Mouse (Mus musculus) cerebellum, postnatal 25 days (tissue): ENCODE results near the gene Mettl9.

Experiments
- DNase-seq, 2 experiments: peaks; one replicate each; pipeline ENCODE4 v3.0.0; 2021; ENCODE audit warnings: mixed read lengths in 2 of 2

Gene Mettl9

DNA sequence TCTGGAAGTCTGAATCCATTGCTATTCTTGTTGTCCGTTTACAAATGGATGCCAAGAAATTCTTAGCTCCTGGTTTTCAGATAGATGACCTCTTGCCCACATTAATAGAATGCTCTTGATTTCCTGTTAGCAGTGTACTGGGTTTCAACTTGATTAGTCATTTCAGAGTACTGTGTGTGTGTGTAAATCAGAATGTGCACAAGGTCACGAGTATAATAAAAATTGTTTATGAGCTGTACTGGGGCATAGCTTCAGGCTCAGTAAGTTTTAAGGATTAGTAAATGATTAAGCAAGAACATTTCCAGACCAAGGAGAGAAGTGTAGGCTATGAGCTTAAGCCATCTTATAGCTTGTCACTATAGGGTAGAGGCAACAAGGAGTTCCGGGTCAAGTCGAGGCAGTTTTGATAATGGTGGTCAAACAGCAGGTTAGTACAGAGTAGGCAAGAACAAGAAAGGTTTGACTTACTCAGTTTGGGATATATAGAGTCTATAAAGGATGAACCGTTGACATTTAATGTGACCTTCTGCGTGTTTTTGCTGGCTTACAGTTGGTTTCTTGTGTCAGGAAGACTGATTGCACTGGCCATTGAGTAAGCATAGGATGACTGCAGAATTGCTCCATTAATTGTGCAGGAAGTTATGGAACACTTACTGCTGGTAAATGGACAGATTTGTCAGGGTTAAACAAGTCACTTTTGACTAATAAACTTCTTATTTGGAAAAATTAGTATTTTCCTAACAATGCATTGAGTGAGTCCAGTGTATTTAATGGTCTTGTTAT is 11.6 kb downstream of the Mettl9 start:
- DNase-seq = no peak

DNA sequence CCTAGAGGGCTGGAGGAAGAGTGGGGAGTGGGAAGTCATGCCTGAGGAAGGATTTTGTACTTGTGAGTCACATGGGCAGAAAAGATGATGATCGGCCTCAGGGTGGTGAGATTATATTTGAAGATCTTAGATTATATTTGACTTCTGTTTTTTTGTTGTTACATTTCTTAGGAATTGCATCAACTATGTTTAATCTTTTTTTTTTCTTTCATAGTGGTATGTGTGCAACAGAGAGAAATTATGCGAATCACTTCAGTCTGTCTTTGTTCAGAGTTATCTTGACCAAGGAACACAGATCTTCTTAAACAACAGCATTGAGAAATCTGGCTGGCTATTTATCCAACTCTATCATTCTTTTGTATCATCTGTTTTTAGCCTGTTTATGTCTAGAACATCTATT is 13.4 kb downstream of the Mettl9 start:
- no peak for DNase-seq

DNA sequence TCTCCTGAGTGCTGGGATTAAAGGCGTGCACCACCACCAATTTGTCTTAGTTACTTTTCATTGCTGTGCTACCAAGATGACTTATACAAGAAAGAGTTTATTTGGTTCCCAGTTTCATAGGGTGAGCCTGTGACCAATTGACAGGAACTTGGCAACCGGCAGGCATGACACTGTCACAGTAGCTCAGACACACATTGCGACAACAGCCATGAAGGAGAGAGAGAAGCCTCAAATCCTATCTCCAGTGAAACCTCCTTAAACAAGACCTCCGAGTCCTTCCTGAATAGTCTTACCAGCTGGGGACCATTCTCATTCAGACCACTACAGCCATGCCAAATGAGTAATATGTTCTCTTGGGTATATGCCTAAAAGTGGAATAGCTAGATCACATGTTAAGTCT is 18.8 kb downstream of the Mettl9 start:
- DNase-seq = no peak

DNA sequence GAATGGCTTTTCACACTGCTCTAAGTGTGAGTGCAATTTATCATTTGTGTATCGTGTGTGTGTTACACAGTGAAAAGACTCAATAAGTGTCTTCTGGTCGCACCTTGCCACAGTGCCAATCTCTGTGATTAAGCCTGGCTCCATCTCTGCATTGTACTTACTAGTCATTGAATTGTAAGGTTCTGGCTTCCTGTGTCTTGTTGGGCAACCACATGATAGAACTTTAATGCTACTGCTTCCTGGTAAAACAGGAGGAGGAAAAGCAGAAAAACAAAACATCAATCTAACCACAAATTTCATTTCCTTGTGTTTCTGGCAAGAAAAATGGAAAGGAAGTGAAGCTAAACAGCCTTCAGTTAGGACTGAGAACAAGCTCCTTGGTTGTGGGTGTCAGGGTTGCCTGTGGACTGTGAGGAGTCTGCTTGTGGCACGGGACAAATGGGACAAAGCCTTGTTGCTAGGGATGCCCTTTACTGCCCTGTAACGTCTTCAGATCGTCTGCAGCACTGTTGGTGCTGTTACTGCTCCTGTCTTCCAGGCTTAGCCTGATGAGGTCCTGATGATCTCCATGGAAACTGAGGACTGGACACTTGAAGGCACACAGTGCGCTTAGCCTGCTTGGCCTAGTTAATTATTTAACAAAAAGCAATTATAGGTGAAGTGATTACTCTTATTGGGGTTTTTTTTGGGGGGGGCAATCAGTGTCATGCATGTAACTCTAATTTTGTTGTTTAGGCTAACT is 25.4 kb downstream of the Mettl9 start:
- DNase-seq = no peak

DNA sequence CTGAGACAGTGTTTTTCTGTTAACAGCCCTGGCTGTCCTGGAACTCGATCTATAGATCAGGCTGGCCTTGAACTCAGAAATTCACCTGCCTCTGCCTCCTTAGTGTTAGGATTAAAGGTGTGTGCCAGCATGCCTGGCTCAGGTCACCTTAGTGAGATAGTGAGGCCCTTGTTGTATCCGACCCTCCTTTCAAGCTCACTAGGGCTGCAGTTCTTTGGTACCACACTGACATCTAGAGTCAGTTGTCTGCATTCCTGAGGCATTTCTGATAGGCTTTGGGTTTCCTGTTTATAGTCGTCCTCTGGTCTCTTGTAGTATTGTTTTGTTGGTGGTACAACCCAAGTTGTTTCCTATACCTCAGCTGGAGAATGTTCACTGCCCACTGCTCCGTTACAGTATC is 30.1 kb downstream of the Mettl9 start:
- DNase-seq = no peak

DNA sequence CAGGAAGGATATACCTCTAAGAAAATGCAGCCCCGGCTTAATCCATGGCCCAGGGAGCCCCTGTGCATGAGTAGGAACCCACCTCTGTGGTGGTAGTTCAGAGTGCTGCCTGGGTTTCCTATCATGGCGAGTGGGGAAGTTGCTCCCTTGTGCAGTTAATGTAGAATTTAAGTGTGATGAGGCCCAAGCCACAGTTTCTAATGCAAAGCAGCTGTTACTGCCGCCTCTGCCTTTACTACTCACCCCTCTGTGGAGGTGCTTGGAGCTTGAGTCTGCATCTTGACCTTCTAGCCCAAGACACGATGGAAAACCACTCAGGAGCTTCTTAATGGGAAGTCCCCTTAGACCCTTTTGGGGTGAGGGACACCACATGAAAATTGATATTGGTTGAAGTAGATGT is 37.0 kb downstream of the Mettl9 start:
- DNase-seq = no peak

DNA sequence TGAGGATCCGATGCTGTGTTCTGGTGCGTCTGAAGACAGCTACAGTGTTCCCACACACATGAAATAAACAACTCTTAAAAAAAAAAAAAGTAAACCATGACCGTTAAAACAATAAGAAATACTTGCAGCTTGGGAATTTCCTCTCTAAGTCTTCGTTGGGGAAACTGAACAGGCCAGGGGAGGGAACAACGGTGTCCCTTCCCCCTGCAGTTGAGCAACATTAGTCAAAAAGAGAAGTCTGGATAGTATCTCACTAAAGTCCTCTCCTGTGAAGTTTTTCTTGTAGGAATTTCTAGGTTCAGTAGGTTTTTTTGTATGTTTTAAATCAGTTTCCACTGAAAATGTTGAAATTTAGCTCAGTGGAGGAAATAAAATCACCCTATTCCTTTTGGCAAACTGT is 38.3 kb downstream of the Mettl9 start:
- no peak for DNase-seq

DNA sequence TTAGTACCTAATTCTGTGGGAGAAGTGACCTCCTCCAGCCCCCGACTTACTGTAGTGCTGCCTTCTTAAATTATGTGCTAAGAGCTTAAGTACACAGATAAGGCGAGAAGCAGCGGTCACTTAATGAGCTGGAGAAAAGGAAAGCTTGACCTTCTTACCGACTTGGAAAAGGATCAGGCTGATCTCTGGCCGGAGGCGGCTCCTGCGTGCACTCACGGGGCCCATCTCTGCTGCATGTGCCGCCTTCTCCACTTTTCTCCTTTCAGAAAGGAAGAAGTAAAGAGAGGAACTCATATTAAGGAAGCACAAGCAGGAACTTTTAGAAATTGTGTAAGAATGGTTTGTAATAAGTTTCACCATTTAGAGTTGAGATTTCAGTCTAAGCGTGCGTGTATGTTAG is 40.0 kb downstream of the Mettl9 start, which contains the start of gene Igsf6:
Gene Igsf6 (minus strand): TSS at position 292 of the 400 bp plus-strand sequence.
- DNase-seq = no peak

DNA sequence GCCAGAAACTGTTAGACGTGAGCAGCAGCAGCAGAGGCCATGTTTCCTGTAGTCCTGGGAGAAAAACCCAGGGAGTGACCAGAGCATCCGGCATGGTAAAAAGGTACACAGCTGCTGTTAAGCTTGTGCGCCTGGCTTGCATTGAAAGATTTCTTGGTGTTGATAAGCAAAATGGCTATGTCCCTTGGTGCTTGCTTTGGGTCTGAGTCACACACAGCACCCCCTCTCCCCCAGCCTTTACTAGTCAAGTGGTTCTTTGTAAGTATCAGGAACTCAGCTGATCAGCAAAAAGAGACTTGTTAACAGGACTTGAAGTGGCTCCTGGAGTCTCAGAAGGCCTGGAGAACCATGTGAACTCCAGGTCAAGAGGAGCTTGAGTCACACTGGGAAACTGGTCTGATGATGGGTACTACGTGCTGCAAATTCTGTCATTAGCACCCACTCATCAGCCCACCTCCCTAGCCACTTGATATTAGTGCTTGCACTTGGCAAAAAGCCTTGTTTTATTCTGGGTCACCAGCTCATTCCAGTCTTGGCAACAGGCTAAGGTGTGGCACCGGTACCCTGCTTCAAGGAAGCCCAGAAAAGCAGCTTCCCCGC is 40.7 kb downstream of the Mettl9 start:
- peak in 1 of 2 experiments; percentile 27 for DNase-seq

DNA sequence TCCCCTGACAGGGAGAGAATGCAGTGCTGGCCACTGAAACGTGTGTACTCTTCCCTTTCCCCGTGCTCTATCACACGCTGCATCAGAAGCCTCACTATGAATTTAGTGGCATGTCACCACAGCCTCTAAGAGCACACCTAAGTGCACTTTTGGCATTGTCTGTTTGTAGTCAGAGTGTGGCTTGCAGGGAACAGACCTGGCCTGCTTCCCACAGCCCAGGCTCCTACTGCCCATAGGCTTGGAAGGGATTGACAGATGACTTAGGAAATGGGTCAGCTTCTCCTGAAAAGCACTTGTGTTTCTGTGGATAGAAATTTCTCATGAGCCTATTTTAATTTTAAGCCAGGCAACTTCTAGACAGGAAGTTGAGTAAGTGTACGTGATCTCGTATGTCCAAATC is 41.2 kb downstream of the Mettl9 start:
- DNase-seq = peak; percentile 40 to 69

DNA sequence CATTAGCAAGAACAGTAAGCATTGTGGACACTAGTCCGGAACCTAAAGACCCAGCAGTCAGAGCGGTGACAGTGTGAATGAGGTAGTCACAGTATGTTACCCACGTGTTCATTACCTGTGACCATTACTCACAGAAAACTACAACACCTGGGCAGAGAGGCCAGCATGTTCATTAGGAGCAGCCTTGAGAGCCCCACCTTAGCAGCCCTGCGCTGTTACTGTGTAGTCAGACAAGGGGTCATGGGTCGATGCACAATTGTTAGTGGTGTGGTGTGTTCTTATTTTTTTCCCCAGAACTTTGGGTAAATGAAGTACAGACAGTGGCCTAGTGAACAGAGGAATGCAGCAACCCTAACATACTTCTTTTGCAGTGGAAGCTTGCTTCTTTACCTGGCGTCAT is 43.1 kb downstream of the Mettl9 start:
- no peak for DNase-seq

DNA sequence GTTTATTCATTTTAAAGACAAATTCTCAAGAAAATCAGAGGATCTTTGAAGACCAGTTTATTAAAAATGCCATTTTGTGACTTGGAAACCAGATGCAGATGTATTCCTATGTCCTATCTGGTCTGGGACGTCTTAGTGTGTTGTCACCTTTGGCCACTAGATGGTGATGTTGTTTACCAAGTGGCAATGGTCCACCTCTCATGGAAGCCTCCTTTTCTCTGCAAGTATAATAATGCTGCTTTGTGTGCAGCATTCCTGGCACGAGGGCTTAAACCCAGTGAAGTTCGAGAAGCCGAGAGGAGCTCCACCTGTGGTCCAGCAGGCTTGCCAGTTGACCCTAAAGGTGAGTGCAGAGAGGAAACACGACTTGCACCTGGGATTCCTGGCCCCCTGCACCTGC is 43.6 kb downstream of the Mettl9 start:
- DNase-seq = peak; percentile 43 to 77

DNA sequence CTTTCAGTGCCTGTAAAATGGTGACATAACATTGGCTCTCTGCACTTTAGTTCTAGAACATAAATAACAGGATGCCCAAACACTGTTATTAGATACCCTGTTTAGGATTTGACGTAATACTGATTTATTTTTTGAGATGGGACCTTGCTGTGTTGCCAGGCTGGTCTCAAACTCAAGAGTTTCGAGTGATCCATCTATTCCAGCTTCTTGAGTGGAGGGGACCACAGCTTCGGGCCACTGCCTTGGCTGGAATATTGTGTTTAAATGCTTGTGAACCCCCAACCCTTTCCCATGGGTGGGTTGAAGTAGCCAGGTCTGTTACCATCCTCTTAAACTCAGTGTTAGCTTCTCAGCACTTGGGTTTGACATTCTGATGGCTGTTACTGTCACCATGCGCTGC is 47.1 kb downstream of the Mettl9 start, which contains the start of gene Otoa:
Gene Otoa (plus strand): TSS at position 301 of the 400 bp plus-strand sequence.
- no peak for DNase-seq

DNA sequence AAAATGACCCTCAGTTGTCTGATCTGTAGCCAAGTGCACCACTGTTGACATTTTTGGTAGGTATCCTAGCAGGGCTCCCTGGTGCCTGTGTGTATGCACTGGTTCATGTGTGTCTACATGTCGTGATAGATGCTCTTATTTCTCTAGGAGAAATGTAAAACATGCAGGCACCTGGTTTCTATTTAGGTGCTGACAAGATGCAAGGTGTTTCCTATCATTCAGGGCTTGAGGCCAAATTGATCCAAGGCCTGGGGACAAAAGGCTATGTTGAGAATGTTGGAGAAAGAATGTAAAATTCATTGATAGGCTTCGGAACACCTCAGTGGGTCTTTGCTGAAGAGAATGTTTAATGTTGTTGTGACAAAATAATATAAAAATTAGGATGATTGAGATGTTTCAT is 47.6 kb downstream of the Mettl9 start:
- no peak for DNase-seq

DNA sequence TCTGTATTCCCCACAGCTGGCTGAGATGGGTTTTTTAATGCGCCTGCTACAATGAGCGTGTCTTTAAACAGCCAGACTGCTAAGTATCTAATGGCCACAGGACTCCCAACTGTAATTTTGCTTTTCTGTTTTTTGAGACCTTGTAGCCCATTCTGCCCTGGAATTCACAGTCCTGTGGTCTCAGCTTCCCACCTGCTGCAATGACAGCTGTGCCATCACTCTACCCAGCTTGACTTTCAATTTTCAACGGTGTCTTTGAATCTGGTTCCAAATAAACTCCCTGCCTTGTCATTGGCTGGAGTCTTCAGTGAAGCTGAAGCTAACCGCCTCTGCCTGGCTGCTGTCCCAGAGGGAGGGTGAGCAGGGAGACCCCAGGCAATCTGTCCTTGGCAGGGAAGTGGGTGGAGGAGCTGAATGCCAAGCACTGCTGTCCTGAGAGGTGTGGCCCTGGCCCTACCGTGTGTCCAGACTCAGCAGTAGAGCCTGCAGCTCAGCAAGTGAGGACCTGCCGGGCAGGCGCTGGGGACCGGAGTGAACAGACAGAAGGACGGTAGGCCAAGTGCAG is 48.8 kb downstream of the Mettl9 start:
- no peak for DNase-seq

DNA sequence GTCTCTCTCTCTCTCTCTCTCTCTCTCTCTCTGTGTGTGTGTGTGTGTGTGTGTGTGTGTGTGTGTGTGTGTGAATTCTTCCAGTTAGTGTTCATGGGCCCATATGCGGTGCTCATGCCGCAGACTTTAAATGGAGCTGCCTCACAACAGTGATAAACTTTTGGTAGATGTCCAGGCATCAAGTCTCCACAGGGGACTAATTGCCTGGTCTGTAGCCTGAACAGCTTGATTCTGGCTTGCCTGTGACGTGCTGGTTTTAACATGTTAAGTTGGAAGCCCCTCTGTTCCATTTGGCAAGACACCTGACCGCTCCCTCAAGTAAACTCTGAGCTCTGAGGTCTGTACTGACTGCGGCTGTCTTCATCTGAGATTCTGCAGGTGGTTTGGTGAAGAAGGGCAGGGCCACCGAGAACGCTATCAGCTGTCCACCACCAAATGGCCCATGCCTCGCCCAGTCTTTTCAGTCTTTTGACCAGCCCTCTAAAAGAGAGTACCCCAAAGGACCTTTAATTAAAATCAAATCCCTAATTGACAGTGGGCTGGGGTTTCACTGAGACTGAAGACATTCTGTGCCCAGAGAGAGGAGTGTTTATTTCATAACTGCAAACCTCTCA is 50.7 kb downstream of the Mettl9 start:
- DNase-seq = no peak

DNA sequence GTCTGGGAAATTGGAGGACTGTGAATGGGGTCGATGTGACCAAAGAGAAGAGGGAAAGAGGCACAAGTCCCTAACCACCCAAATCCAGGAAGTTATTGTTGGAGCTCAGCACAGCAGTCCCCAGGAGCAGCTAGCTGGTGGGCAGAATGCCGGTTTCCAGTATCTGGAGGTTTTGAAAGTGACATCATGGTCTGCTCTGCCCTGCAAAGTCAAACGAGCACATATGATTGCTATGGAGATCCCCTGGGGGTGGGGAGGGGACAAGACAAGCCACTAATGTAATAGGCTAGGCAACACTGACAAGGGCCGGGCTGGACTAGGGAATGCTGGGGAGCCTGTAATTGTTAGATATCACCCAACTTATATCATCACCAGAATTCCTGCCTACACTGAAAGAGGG is 51.3 kb downstream of the Mettl9 start:
- DNase-seq = no peak

DNA sequence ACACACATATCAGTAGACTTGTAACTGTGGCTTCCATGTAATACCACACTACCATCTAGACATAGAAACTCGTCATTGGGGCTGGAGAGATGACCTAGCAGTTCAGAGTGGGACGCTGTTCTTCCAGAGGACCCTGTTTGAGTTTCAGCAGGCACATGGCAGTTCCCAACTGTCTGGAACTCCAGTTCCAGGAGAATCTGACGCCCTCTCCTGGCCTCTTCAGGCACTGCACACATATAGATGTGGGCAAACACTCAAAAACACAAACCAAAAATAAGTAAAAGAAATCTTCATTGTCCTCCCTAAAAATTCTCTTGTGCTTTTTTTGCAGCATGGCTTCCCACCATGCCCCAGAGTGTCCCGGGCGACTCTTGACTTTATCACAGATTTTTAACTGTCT is 54.5 kb downstream of the Mettl9 start:
- no peak for DNase-seq

DNA sequence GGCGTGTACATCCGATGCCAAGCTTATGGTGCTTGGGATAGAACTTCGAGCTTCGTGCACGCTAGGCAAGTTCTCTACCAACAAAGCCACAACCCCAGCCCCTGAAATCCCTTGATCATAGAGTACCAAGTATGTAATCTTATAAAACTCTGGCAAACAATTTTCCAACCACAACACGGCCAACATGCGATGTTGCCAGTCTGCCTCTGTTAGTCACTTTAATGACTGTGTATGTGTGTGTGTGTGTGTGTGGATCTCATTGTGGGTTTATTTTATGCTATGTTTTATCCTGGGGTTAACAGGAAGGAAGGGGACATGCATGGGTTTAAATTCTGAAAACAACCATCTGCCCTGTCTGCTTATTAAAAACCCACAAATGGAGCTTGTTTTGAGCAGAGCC is 56.5 kb downstream of the Mettl9 start:
- DNase-seq = no peak

DNA sequence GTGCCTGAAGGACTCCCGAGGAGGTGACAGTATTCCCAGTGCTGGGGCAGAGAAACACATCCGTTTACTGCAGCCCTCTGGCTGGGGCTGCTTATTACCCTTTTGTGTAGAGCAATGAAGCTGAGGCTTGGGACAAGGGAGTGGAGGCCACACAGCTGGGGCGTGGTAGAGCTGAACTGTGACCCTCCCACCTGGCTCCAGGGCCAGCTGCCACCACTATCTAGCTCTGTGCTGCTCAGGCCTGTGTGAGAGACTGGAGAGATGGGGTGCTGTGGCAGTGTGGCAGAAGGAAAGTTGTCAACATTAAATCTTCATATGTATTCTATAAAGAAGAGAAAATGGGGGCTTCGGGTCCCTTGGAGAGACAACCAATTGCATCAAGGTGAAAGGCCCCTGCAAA is 58.8 kb downstream of the Mettl9 start:
- DNase-seq = no peak

DNA sequence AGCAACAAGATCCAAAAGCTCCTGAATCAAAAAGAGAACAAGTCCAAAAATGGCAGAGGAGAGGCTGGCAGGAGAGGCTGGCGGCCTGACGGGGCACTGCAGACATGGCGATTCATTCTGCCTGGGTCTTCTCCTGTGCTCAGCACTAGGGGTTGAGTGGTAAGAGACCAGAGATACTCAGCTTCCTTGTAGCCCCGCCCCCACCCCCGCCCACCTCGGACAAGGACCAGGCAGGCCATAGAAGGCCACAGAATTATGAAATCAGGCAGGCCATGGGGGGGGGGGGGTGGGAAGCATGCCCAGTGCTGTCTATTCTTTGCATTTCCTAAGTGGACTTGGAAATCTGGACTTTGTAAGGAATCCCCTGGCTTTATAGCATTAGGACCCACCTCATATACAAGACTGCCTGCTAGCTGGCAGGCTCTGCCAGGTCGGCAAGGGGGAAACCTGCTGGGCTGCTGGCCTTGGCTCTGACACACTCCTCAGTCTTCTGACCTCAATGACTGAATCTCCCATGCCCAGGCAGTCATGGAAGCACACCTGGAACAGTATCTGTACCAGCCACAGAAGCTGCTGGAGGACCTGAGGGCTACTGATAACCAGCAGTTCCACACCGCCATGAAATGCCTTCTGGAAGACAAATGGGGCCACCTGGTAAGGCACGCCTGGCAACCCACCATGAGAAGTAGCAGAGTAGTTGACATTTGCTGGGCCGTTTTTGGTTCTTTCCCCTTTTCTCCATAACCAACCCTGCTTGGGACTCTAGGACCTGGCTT is 64.6 kb downstream of the Mettl9 start:
- DNase-seq = no peak

DNA sequence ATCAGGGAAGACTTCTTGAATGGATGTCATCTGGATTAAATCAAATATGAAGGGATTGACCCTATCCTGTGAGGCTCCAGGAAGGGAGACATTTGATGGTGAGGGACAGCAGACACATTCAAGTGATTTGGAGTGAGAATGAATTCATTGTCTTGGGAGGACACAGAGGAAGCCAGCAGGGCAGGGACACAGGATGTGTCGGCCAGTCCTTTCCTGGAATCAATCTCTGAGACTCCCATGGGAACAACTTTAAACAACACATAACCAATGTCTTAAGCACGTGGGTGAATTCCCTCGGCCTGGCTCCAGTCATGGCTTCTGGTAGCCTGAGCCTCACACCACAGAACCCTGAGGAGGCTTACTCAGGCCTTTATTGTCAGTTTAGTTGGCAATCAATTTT is 73.6 kb downstream of the Mettl9 start:
- no peak for DNase-seq
